Mouse (Mus musculus) gastrocnemius, postnatal 14 days (tissue): Measurements from ENCODE around the gene Cdkn2aip. TPM values are rescaled to one million over a fixed set of nuclear protein-coding genes. Genes with fewer than 3 reads are reported as not detected.

Source experiments
- DNase-seq: peaks from one replicate; pipeline ENCODE4 v3.0.0; 2021; ENCODE audit warnings: mixed read lengths
- intact Hi-C: fragments of 180-260 bp; cut with DNase I; formaldehyde crosslinking; loops from one replicate; pipeline ENCODE4 v1.15.1; 2025; ENCODE audit warnings: low total_unique reads
- total RNA-seq, 2 experiments: library from RNA; stranded (reverse); gene quantifications; 2 replicates each; pipeline ENCODE4 v1.2.3; 2021

Gene Cdkn2aip
- total RNA-seq, 2 experiments from 2014 or later: 5.5 to 5.8 TPM

GRCm38 (mm10) chr8:47664231-47664785, 49.4 kb downstream of the Cdkn2aip start:
- DNase-seq: no peak
- intact Hi-C loops: no loop called here

GRCm38 (mm10) chr8:47663201-47663600, 50.5 kb downstream of the Cdkn2aip start:
- intact Hi-C loops: no loop called here
- DNase-seq: no peak

GRCm38 (mm10) chr8:47662716-47663115, 51.0 kb downstream of the Cdkn2aip start:
- no peak for DNase-seq
- intact Hi-C loops: no loop called here

- no peak for DNase-seq
- intact Hi-C loops: no loop called here
Measured at GRCm38 (mm10) chr8:47660394-47660793, 53.3 kb downstream of the Cdkn2aip start.

- intact Hi-C loops: no loop called here
- no peak for DNase-seq
Measured at GRCm38 (mm10) chr8:47659463-47659862, 54.3 kb downstream of the Cdkn2aip start.

Other genes with a start within 250 kb of the Cdkn2aip start
- 10 to 100 TPM; 16.3 to 17.5 TPM for gene Trappc11, start 180.5 kb downstream of the Cdkn2aip start, total RNA-seq
- 10 to 100 TPM; 27.2 to 32.5 TPM for gene Rwdd4a, start 180.3 kb downstream of the Cdkn2aip start, total RNA-seq
- gene Ing2, start 38.4 kb downstream of the Cdkn2aip start, total RNA-seq: 10 to 100 TPM; 17.2 to 18.1 TPM
- not detected for gene Cldn24, start 108.2 kb upstream of the Cdkn2aip start, total RNA-seq
- under 1 TPM in 1 of 2 experiments, not detected in 1; 0.29 TPM for gene Cldn22, start 110.5 kb upstream of the Cdkn2aip start, total RNA-seq